Mouse (Mus musculus) brain, embryonic 14.5 days (tissue): Measurements from ENCODE around the gene Olfr642.

Source experiments
- CTCF ChIP-seq: fragments of 200-500 bp; IDR thresholded peaks from 2 replicates; pipeline ENCODE4 v1.5.1; 2012; ENCODE audit warnings: inconsistent platforms, mild to moderate bottlenecking, moderate library complexity, borderline replicate concordance; ENCODE audit not compliant: insufficient read depth, insufficient read length; ENCODE audit errors: extremely low read depth
- POLR2A ChIP-seq: fragments of 200-500 bp; IDR thresholded peaks from 2 replicates; pipeline ENCODE4 v1.6.1; 2012; ENCODE audit warnings: mild to moderate bottlenecking, inconsistent platforms, borderline replicate concordance; ENCODE audit not compliant: poor library complexity, insufficient read depth, insufficient read length, severe bottlenecking; ENCODE audit errors: extremely low read depth

DNA sequence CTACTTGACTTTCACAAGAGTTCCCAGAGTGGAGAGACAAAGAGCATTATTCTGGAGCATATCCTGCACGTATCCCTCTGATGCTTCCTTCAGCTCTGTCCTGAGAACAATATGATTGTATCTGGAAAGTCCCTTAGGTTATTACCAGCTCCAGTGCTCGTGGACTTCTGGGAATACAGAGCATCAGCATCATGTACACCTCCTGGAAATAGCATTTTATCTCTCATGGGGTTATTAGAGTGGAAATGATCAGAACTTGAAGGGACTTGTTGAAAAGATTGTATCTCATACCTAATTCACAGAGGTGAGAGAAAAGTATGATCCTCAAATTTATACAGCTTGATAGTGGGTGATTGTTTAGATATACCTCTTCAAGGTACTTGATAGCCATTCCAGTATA is 8.9 kb upstream of the Olfr642 start, which contains the start of gene 4930516K23Rik:
- TF ChIP-seq CTCF (no peak), POLR2A (no peak)
